Mouse (Mus musculus) stomach, embryonic 15.5 days (tissue): ENCODE measurements around the gene Mdn1. TPM values are rescaled to one million over a fixed set of nuclear protein-coding genes. Genes with fewer than 3 reads are reported as not detected.

Experiments
- ATAC-seq: fragments of 200-750 bp; cut with Nextera tagmentation; 2 replicates; pipeline ENCODE4 v1.8.0; 2017; ENCODE audit warnings: low read depth, moderate number of reproducible peaks, moderate TSS enrichment; ENCODE audit not compliant: insufficient read depth, low FRiP score
- H3K27ac ChIP-seq: fragments of 300-500 bp; sonication (generic); 2 replicates; pipeline ENCODE4 v1.5.1; 2015; ENCODE audit warnings: mild to moderate bottlenecking, inconsistent platforms
- H3K27me3 ChIP-seq: fragments of 300-500 bp; sonication (generic); replicated peaks from 2 replicates; pipeline ENCODE4 v1.6.1; 2015; ENCODE audit warnings: inconsistent platforms
- H3K36me3 ChIP-seq: fragments of 300-500 bp; sonication (generic); 2 replicates; pipeline ENCODE4 v1.6.1; 2015; ENCODE audit warnings: inconsistent platforms
- H3K4me1 ChIP-seq: fragments of 300-500 bp; sonication (generic); 2 replicates; pipeline ENCODE4 v1.6.1; 2015; ENCODE audit warnings: inconsistent platforms
- H3K4me2 ChIP-seq: fragments of 300-500 bp; sonication (generic); 2 replicates; pipeline ENCODE4 v1.6.1; 2015; ENCODE audit warnings: mild to moderate bottlenecking, inconsistent platforms
- H3K4me3 ChIP-seq: fragments of 300-500 bp; sonication (generic); replicated peaks from 2 replicates; pipeline ENCODE4 v1.5.1; 2015; ENCODE audit warnings: inconsistent platforms
- H3K9ac ChIP-seq: fragments of 300-500 bp; sonication (generic); 2 replicates; pipeline ENCODE4 v1.6.1; 2015; ENCODE audit warnings: inconsistent platforms
- H3K9me3 ChIP-seq: fragments of 300-500 bp; sonication (generic); 2 replicates; pipeline ENCODE4 v1.6.1; 2016; ENCODE audit warnings: inconsistent platforms
- WGBS: fragments of 180-500 bp; shearing (Covaris S2); methylation state at CpG from one replicate; pipeline ENCODE4 v1.1.7; 2015; 5-methylcytosine and 5-hydroxymethylcytosine counted together
- polyA plus RNA-seq: library from polyadenylated mRNA; unstranded; fragments of >200 nt; fragmentation: Nextera tagmentation; extraction: Ambion mirVana; gene quantifications from 2 replicates; pipeline ENCODE4 v1.2.1, GENCODE M21; 2015

Mdn1 gene
- polyA plus RNA-seq: 12.3 and 15.3 TPM in 2 replicates

DNA sequence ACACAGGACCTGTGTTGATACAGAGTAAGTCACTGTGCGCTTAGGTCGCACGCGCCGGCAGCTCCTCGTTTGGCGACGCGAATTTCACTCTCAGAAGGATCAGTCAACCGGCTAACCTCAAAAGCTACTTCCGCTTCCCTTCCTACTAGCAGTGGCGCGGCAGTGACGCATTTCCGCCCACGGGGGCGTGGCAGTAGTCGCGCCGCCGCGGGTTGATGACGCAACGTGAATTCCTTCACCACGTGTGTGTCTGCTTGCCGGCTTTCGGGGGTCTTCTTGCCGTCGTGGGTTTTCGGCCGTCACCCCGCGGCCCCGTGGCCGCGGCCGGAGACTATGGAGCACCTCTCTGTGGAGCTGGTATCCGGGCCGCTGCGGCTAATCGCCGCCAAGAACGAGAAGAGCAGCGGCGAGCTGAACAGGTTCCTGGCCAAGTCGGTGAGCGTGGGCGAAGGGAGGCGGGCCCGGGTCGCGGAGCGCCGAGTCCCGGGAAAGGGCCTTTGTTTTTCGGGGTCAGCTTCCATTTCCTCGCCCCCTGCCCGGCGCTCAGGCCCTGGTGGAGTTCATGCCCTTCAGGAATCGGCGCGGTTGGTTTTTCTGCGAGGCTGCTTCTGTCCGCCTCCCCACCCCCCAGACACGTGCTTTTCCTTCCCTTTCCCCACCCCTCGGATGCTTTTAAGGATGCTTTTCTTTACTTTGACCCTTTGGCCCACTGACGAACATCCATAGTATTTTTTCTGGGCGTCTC is at the start of gene Mdn1:
Gene Mdn1, plus strand, starts transcription at position 202 of the 745 bp plus-strand sequence.
- no peaks in the 10 kb centered on the region for H3K27me3 ChIP-seq
- WGBS: under 1% methylated on average over 68 of the region's 68 CpGs

DNA sequence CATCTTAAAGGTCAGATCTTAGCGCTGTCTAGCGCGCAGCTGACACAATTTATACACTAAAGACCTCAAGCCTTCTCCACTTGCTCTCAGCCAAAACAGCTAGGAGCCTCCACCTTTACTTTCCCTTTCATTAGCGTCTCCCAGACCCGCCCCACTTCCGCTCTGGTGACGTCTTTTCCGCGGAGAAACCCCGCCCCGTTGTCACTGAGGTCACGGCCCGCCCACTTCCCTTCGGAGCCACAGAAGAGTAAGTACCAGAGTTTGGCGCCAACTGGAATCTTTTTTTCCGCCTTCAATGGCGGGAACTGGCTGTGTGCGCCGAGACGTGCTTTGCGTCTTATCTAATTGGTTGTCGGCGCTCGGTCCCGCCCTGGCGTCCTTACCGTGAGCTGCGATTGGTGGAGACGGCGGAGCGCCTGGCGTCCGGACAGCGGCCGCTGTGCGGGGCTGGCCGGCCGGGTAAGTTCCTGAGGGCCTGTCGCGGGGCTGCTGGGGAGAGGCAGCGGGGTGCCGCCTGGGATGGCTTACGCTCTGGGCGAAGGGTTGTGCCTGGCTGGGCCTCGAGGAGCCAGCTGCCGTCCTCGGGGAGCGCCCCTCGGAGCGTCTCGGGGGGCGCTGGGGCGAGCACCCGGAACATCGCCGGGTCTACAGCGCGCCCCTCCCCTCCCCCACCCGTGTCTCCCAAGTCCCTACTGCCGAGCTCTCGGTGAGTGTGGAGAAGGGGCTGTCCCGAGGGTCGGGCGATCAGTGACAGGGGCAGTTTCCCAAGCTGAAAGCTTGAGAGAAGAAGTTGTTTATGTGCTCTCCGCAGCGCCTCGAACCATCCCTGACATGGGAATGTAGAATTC is 41.7 kb upstream of the Mdn1 start, which contains the start of gene Casp8ap2:
Gene Casp8ap2, plus strand, starts transcription at position 418 of the 848 bp plus-strand sequence.
- under 1% methylated on average over 67 of the region's 67 CpGs for WGBS
- H3K36me3 ChIP-seq: no peaks in the 10 kb centered on the region

More for the DNA sequence above, at the start of gene Mdn1:
- peak within 1 kb of the TSS; percentile 53 for H3K4me2 ChIP-seq
- H3K9ac ChIP-seq: peak within 1 kb of the TSS; percentile 47
- peak; percentile 80; the same call in 1 of the 2 replicates for ATAC-seq
- H3K9me3 ChIP-seq: no peaks in the 10 kb centered on the region
- no peaks in the 10 kb centered on the region; the same call in 1 of the 2 replicates for H3K4me1 ChIP-seq
- peak within 1 kb of the TSS; percentile 64 for H3K27ac ChIP-seq
- peak within 1 kb of the TSS; percentile 96 for H3K4me3 ChIP-seq
- H3K36me3 ChIP-seq: 0 out of 2 replicates have a peak, but pooled peaks cover 4% of the 10 kb centered on the region

DNA sequence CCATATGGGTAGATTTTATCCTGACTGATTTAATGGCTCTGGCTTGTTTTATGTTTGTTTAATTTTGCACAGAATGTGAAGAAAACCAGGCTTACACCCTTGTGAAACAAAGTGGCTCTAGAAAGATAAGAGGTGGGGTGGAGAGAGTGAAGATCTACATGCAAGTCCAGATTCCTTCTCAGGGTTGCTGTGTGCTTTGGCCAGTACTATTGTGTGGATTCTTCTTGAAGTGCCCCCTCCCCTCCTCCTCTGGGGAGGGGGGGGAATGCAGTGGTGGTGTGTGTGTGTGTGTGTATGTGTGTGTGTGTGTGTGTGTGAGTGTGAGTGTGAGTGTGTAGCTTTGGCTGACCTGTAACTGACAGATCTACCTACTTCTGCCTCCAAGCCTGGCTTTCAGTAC is 35.3 kb upstream of the Mdn1 start:
- H3K27ac ChIP-seq: no peak overlapping the region
- H3K27me3 ChIP-seq: no peaks in the 10 kb centered on the region
- ATAC-seq: no peak
- H3K4me2 ChIP-seq: no peak overlapping the region
- H3K4me3 ChIP-seq: no peak overlapping the region
- H3K4me1 ChIP-seq: peaks cover 7% of the 10 kb centered on the region; the same call in 1 of the 2 replicates
- H3K36me3 ChIP-seq: no peaks in the 10 kb centered on the region
- H3K9ac ChIP-seq: no peak overlapping the region
- no peaks in the 10 kb centered on the region for H3K9me3 ChIP-seq

More for the DNA sequence above, 41.7 kb upstream of the Mdn1 start, which contains the start of gene Casp8ap2:
- Histone ChIP-seq H3K27ac (peak within 1 kb of the TSS; percentile 76), H3K27me3 (no peaks in the 10 kb centered on the region), H3K4me2 (peak within 1 kb of the TSS; percentile 74), H3K9ac (peak within 1 kb of the TSS; percentile 65), H3K4me3 (peak within 1 kb of the TSS; percentile 75), H3K4me1 (peaks cover 9% of the 10 kb centered on the region), H3K9me3 (no peaks in the 10 kb centered on the region)
- ATAC-seq: peak; percentile 99

DNA sequence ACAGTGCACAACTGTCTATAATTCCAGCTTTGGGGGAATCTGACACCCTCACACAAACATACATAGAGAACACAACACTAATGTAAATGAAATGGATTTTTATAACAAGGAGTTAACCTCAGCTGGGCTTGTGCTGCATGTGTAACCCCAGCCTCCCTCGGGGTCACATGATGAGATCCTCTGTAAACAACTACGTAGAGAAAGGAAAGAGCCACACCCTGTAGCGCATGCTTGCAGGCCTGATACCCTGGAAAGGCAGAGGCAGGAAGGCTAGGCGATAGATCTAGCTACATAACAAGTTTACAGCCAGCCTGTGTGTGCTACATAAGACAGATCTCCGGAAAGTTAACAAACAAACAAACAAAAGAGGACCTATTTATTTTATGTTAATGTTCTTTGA is 5.2 kb upstream of the Mdn1 start:
- WGBS: 58% methylated on average over 5 of the region's 5 CpGs
- H3K36me3 ChIP-seq: 0 out of 2 replicates have a peak, but pooled peaks cover 7% of the 10 kb centered on the region
- no peak for ATAC-seq

DNA sequence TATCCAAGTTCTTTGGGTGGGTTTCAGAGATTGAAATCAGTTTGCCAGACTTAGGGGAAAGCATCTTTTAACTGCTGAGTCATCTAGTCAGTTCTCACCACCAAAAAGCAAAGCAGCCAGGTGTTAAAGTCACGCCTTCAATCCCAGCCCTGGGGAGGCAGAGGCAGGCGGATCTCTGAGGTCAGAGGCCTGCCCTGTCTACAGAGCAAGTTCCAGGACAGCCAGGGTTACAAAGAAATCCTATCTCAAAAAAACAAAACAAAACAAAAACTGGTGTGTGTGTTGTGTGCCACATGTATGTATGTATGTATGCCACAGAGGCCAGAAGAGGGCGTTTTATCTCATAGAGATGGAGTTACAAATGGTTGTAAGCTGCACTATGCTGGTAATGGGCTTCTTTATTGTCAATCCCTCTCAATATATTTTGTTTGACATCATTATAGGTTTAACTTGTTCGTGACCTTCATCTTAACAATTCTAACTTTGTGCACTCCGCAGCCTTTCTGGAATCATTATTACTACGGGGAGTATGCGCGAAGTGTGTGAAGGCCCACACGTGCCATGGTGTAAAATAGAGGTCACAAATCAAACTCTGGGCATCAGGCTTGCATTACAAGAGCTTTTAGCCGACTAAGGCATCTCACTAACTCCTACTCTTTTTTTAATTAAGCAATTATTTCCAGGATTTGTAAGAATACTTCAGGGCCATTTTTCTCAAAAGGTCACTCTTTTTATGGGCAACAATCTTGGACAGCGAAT is 594 bp upstream of the Mdn1 start:
- no peak for ATAC-seq
- WGBS: 55% methylated on average over 11 of the region's 11 CpGs
- Histone ChIP-seq H3K4me2 (peak overlapping the region; percentile 53), H3K27me3 (no peaks in the 10 kb centered on the region), H3K4me3 (peak overlapping the region; percentile 96), H3K36me3 (0 out of 2 replicates have a peak, but pooled peaks cover 4% of the 10 kb centered on the region), H3K9me3 (no peaks in the 10 kb centered on the region), H3K4me1 (no peaks in the 10 kb centered on the region; the same call in 1 of the 2 replicates), H3K9ac (no peak overlapping the region), H3K27ac (peak overlapping the region; percentile 64)

More for the DNA sequence above, 5.2 kb upstream of the Mdn1 start:
- H3K27ac ChIP-seq: no peak overlapping the region
- no peaks in the 10 kb centered on the region for H3K4me1 ChIP-seq
- no peak overlapping the region for H3K9ac ChIP-seq
- no peaks in the 10 kb centered on the region for H3K9me3 ChIP-seq
- H3K27me3 ChIP-seq: no peaks in the 10 kb centered on the region
- no peak overlapping the region for H3K4me3 ChIP-seq
- no peak overlapping the region for H3K4me2 ChIP-seq

DNA sequence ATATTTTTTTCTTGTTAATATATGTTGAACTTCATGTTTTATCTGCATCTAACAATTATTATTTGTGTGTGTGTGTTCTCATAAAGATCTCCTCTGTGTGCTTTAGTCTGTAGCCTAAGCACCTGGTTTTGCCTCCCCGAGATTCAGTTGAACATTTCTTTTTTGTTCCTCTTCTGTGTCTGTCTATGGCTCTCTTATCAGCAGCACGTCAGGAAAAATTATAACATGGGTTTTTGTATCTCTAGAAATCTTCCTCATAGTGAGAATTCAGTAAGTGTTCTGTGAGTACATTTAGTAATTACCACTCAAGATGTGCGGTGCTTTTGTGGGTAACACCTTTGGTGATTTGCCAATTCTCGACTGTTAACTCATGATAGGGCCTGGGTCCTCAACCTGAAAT is 8.9 kb downstream of the Mdn1 start:
- Histone ChIP-seq H3K27ac (no peak overlapping the region), H3K9ac (no peak overlapping the region), H3K4me1 (no peaks in the 10 kb centered on the region), H3K4me3 (no peak overlapping the region), H3K4me2 (no peak overlapping the region), H3K36me3 (peaks cover 14% of the 10 kb centered on the region), H3K9me3 (no peaks in the 10 kb centered on the region), H3K27me3 (no peaks in the 10 kb centered on the region)
- no peak for ATAC-seq
- 80% methylated on average over 4 of the region's 4 CpGs for WGBS

- H3K4me3 ChIP-seq: no peak overlapping the region
- 100% methylated on average over 1 of the region's 1 CpGs for WGBS
- no peak overlapping the region for H3K27ac ChIP-seq
- no peak overlapping the region for H3K9ac ChIP-seq
- no peak for ATAC-seq
- no peaks in the 10 kb centered on the region for H3K27me3 ChIP-seq
- H3K4me1 ChIP-seq: no peaks in the 10 kb centered on the region
- H3K36me3 ChIP-seq: peaks cover 21% of the 10 kb centered on the region
- no peak overlapping the region for H3K4me2 ChIP-seq
- H3K9me3 ChIP-seq: no peaks in the 10 kb centered on the region
Observed at GRCm38 (mm10) chr4:32668291-32668690, 11.4 kb downstream of the Mdn1 start.

DNA sequence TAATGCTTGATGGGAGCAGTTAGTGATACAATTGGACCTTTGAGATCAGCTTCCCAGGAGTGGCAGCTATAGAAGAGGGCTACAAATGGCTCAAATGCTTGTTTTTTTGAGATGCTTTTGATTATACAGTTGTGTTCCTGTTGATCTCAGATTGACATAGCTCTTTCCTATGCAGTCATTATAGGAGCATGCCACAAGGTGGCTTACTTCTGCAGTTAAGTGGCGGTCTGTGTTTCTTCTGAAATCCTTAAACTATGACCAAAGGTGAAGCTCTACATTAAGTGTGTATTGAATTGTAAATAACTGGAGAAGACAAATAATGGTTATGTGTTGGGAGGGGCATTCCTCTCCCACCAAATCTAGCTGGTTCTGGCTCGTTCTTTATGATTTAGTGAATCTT is 12.9 kb downstream of the Mdn1 start:
- 79% methylated on average over 2 of the region's 2 CpGs for WGBS
- no peak overlapping the region for H3K9ac ChIP-seq
- no peak overlapping the region for H3K4me2 ChIP-seq
- no peak for ATAC-seq
- no peaks in the 10 kb centered on the region for H3K4me1 ChIP-seq
- no peaks in the 10 kb centered on the region for H3K9me3 ChIP-seq
- H3K27ac ChIP-seq: no peak overlapping the region
- H3K27me3 ChIP-seq: no peaks in the 10 kb centered on the region
- peaks cover 28% of the 10 kb centered on the region for H3K36me3 ChIP-seq
- H3K4me3 ChIP-seq: no peak overlapping the region

- no peaks in the 10 kb centered on the region for H3K9me3 ChIP-seq
- no peak for ATAC-seq
- H3K9ac ChIP-seq: no peak overlapping the region
- no peak overlapping the region for H3K27ac ChIP-seq
- no peaks in the 10 kb centered on the region for H3K4me1 ChIP-seq
- no peaks in the 10 kb centered on the region for H3K27me3 ChIP-seq
- no peak overlapping the region for H3K4me3 ChIP-seq
- H3K36me3 ChIP-seq: peaks cover 32% of the 10 kb centered on the region
- WGBS: 79% methylated on average over 2 of the region's 2 CpGs
- H3K4me2 ChIP-seq: no peak overlapping the region
Observed at GRCm38 (mm10) chr4:32674025-32674424, 17.1 kb downstream of the Mdn1 start.

GRCm38 (mm10) chr4:32677471-32677870 is 20.6 kb downstream of the Mdn1 start:
- ATAC-seq: no peak

DNA sequence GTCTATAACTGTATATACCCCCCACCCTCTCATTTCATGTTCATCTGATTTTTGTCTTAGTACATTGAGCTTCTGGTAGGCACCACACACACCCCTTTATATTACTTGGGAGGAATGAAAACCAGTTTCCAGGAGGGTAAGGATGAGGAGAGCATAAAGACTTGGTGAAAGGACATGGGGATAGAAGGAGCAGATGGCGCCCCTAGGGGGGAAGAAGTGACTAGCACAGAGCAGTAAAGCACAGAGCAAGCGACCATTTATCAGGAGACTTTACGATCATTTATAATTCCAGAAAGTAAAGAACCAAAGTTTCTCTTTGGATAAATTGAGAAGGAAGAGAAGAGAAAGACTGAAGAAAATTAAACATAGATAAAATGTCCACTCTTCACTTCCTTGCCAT is 23.9 kb downstream of the Mdn1 start:
- no peak overlapping the region for H3K4me3 ChIP-seq
- H3K4me1 ChIP-seq: no peaks in the 10 kb centered on the region
- H3K27me3 ChIP-seq: no peaks in the 10 kb centered on the region
- no peak for ATAC-seq
- no peaks in the 10 kb centered on the region for H3K9me3 ChIP-seq
- no peak overlapping the region for H3K4me2 ChIP-seq
- 73% methylated on average over 3 of the region's 3 CpGs for WGBS
- H3K27ac ChIP-seq: no peak overlapping the region
- H3K9ac ChIP-seq: no peak overlapping the region
- peaks cover 16% of the 10 kb centered on the region for H3K36me3 ChIP-seq

More at GRCm38 (mm10) chr4:32677471-32677870, 20.6 kb downstream of the Mdn1 start:
- Histone ChIP-seq H3K36me3 (peaks cover 28% of the 10 kb centered on the region), H3K4me3 (no peak overlapping the region), H3K27me3 (no peaks in the 10 kb centered on the region), H3K4me1 (no peaks in the 10 kb centered on the region), H3K27ac (no peak overlapping the region), H3K9ac (no peak overlapping the region), H3K4me2 (no peak overlapping the region), H3K9me3 (no peaks in the 10 kb centered on the region)
- WGBS: 94% methylated on average over 3 of the region's 3 CpGs
